In the genomic region with DNA sequence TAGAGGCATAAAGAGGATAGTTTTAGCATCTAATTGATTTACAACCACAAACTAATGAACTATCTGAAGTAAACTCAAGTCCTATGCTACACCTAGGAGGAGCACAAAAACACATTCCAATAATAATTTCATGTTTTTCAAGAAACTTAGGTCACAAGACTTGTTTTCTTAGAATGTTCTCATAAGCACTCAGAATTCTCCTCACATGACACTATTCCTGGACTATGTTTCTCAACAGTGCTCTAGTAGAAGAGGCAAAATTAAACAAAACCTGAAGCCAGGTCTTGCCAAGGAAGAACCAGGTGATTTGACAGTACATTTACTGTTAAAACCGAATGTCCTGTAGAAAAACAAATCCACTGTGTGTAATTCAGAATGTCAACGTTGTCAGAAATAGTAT, we compare ENCODE assay signal across 18 mouse cellular contexts.
DNase-seq lines count a peak whose midpoint lies in the region; ATAC-seq and TF ChIP-seq lines count a peak whose summit lies in the region.
"Had no signal": no experiment of that assay in that cellular context is flagged by ENCODE, and none has a peak within 500 bp of the region (broad histone marks: within the 10 kb centered on the region; RNA-seq: fewer than 3 reads in every experiment).

No protein-coding gene starts in this region.

- H3K36me3 ChIP-seq in intestine, postnatal 0 days (ENCODE audit: control insufficient read depth, insufficient read depth) = peaks cover 12% of the 10 kb centered on the region
- H3K36me3 ChIP-seq in intestine, embryonic 16.5 days (ENCODE audit: control insufficient read depth, insufficient read depth, low read length) = peaks cover 5% of the 10 kb centered on the region; the same call in 1 of the 2 replicates
- no peaks in the 10 kb centered on the region; the same call in 1 of the 2 replicates for H3K36me3 ChIP-seq in lung, postnatal 0 days (ENCODE audit: insufficient read depth, low read length)
- 0 out of 2 replicates have a peak, but pooled peaks cover 2% of the 10 kb centered on the region for H3K36me3 ChIP-seq in midbrain, postnatal 0 days (ENCODE audit: insufficient read depth, low read length)

- whole genome bisulfite sequencing in intestine, postnatal 0 days = 59% methylated on average over 2 of the region's 2 CpGs
- 56% methylated on average over 2 of the region's 2 CpGs for WGBS in intestine, embryonic 16.5 days
- 53% methylated on average over 2 of the region's 2 CpGs for WGBS in lung, postnatal 0 days
- 49% methylated on average over 2 of the region's 2 CpGs for WGBS in midbrain, postnatal 0 days

- no peak overlapping the region for H3K9ac ChIP-seq in intestine, postnatal 0 days (ENCODE audit: low read depth, low read length)
- H3K9ac ChIP-seq in intestine, embryonic 16.5 days (ENCODE audit: low read depth, low read length) = no peak overlapping the region
- no peak overlapping the region for H3K9ac ChIP-seq in lung, postnatal 0 days (replicated peaks; ENCODE audit: low read depth)
- no peak overlapping the region for H3K9ac ChIP-seq in midbrain, postnatal 0 days (replicated peaks; ENCODE audit: low read length, poor library complexity, severe bottlenecking)
- H3K9ac ChIP-seq: forebrain, embryonic 13.5 days; forebrain, embryonic 15.5 days; forebrain, postnatal 0 days had no signal

- H3K9me3 ChIP-seq in intestine, postnatal 0 days (ENCODE audit: control insufficient read depth) = no peaks in the 10 kb centered on the region
- no peaks in the 10 kb centered on the region for H3K9me3 ChIP-seq in intestine, embryonic 16.5 days (ENCODE audit: control insufficient read depth, low read length)
- H3K9me3 ChIP-seq in lung, postnatal 0 days (ENCODE audit: low read length) = no peaks in the 10 kb centered on the region
- H3K9me3 ChIP-seq in midbrain, postnatal 0 days (ENCODE audit: low read length) = no peaks in the 10 kb centered on the region
- H3K9me3 ChIP-seq: forebrain, embryonic 13.5 days; forebrain, embryonic 15.5 days had no signal

- TF ChIP-seq EP300 in lung, postnatal 0 days (IDR thresholded peaks at IDR 0.05) = peak; percentile 93

- 0 out of 2 replicates have a peak overlapping the region, but pooled peaks have one; percentile 28 for H3K27ac ChIP-seq in intestine, postnatal 0 days (ENCODE audit: low read depth, low read length)
- H3K27ac ChIP-seq in intestine, embryonic 16.5 days (ENCODE audit: low read length) = no peak overlapping the region; the same call in 1 of the 2 replicates
- H3K27ac ChIP-seq in lung, postnatal 0 days (ENCODE audit: low read length) = peak overlapping the region; percentile 54
- no peak overlapping the region for H3K27ac ChIP-seq in midbrain, postnatal 0 days (ENCODE audit: low read depth, low read length)
- H3K27ac ChIP-seq: forebrain, embryonic 13.5 days; forebrain, embryonic 15.5 days had no signal

- H3K27me3 ChIP-seq in intestine, postnatal 0 days (replicated peaks; ENCODE audit: control insufficient read depth, insufficient read depth, low read length) = no peaks in the 10 kb centered on the region
- H3K27me3 ChIP-seq in intestine, embryonic 16.5 days (replicated peaks; ENCODE audit: control insufficient read depth, insufficient read depth, low read length) = no peaks in the 10 kb centered on the region
- no peaks in the 10 kb centered on the region for H3K27me3 ChIP-seq in lung, postnatal 0 days (replicated peaks; ENCODE audit: insufficient read depth, low read length)
- H3K27me3 ChIP-seq in midbrain, postnatal 0 days (ENCODE audit: insufficient read depth, low read length) = no peaks in the 10 kb centered on the region
- H3K27me3 ChIP-seq: forebrain, embryonic 13.5 days; forebrain, embryonic 15.5 days had no signal

- no peak overlapping the region for H3K4me3 ChIP-seq in intestine, postnatal 0 days (ENCODE audit: low read depth, low read length)
- no peak overlapping the region for H3K4me3 ChIP-seq in intestine, embryonic 16.5 days (ENCODE audit: low read length)
- H3K4me3 ChIP-seq in lung, postnatal 0 days (ENCODE audit: low read depth, low read length) = no peak overlapping the region
- H3K4me3 ChIP-seq in midbrain, postnatal 0 days (ENCODE audit: low read depth, low read length) = no peak overlapping the region
- H3K4me3 ChIP-seq: forebrain, embryonic 13.5 days; forebrain, embryonic 15.5 days had no signal

- no peak for ATAC-seq in intestine, postnatal 0 days
- no peak for ATAC-seq in intestine, embryonic 16.5 days
- peak; percentile 65 for ATAC-seq in lung, postnatal 0 days
- no peak for ATAC-seq in midbrain, postnatal 0 days (ENCODE audit: low FRiP score)
- ATAC-seq: forebrain, embryonic 13.5 days; forebrain, embryonic 15.5 days; forebrain, postnatal 0 days had no signal

- peak; percentile 80 for DNase-seq in lung, postnatal 0 days (ENCODE audit: low spot score)
- no peak for DNase-seq in lung, postnatal 10 days
- peak; percentile 25 for DNase-seq in lung, postnatal 36 days
- DNase-seq in lung, adult 18-20 months = no peak
- no peak for DNase-seq in midbrain, postnatal 0 days (ENCODE audit: low spot score)
- DNase-seq: adrenal gland, adult 8-10 months; adrenal gland, postnatal 14 days; adrenal gland, postnatal 36 days; cerebellum, adult 11-12 months; cerebellum, adult 2 months; cerebellum, adult 9-10 months; cerebellum, postnatal 10 days; cerebellum, postnatal 25 days; forebrain, postnatal 0 days had no signal

- no peak for TF ChIP-seq CTCF in intestine, postnatal 0 days (IDR thresholded peaks at IDR 0.05; ENCODE audit: low read depth)
- TF ChIP-seq CTCF in lung, postnatal 0 days (IDR thresholded peaks at IDR 0.05) = no peak
- TF ChIP-seq CTCF in midbrain, postnatal 0 days (IDR thresholded peaks at IDR 0.05) = no peak

- H3K4me1 ChIP-seq in intestine, postnatal 0 days (replicated peaks; ENCODE audit: control insufficient read depth, insufficient read depth, low read length) = no peaks in the 10 kb centered on the region
- no peaks in the 10 kb centered on the region for H3K4me1 ChIP-seq in intestine, embryonic 16.5 days (ENCODE audit: control insufficient read depth, insufficient read depth, low read length)
- H3K4me1 ChIP-seq in lung, postnatal 0 days (ENCODE audit: insufficient read depth, low read depth, low read length) = no peaks in the 10 kb centered on the region
- H3K4me1 ChIP-seq in midbrain, postnatal 0 days (ENCODE audit: insufficient read depth, low read length) = no peaks in the 10 kb centered on the region
- H3K4me1 ChIP-seq: forebrain, embryonic 13.5 days; forebrain, embryonic 15.5 days had no signal

- no peak overlapping the region for H3K4me2 ChIP-seq in intestine, postnatal 0 days (replicated peaks; ENCODE audit: low read depth)
- no peak overlapping the region for H3K4me2 ChIP-seq in intestine, embryonic 16.5 days (ENCODE audit: low read depth, low read length)
- no peak overlapping the region for H3K4me2 ChIP-seq in lung, postnatal 0 days (replicated peaks; ENCODE audit: low read depth, low read length)
- H3K4me2 ChIP-seq in midbrain, postnatal 0 days (ENCODE audit: low read depth, low read length, poor library complexity, severe bottlenecking) = no peak overlapping the region
- H3K4me2 ChIP-seq: forebrain, embryonic 13.5 days; forebrain, embryonic 15.5 days had no signal

Comparison
In these comparisons a context has a peak if more than half of its experiments do, and no peak if none do; other contexts are left out.
1. H3K27ac ChIP-seq: peak in intestine, postnatal 0 days (single experiment) and lung, postnatal 0 days (single experiment); none in intestine, embryonic 16.5 days (single experiment) and midbrain, postnatal 0 days (single experiment).
2. DNase-seq: peak in lung, postnatal 0 days (single experiment) and lung, postnatal 36 days (single experiment); none in lung, postnatal 10 days (single experiment), lung, adult 18-20 months (0 of 2) and midbrain, postnatal 0 days (single experiment).